Mouse (Mus musculus) CH12.LX (cell line): Measurements from ENCODE around the gene Zfp697.

Experiments
- CTCF ChIP-seq, 2 experiments: IDR thresholded peaks in 1 of 2; conservative IDR thresholded peaks in 1 of 2; 2 replicates each; pipeline ENCODE4 v1.5.1; 2011 to 2012; ENCODE audit warnings: low read depth in 2 of 2, low read length in 2 of 2, improper control_type of control experiment in 1 of 2, inconsistent platforms in 1 of 2, mild to moderate bottlenecking in 1 of 2, moderate library complexity in 1 of 2
- MEF2A ChIP-seq: IDR thresholded peaks from 2 replicates; pipeline ENCODE4 v1.6.1; 2014; ENCODE audit warnings: low read depth, mild to moderate bottlenecking, inconsistent platforms, low read length, improper control_type of control experiment, borderline replicate concordance
- NRF1 ChIP-seq: IDR thresholded peaks from 2 replicates; pipeline ENCODE4 v1.6.1; 2014; ENCODE audit warnings: low read depth, mild to moderate bottlenecking, inconsistent platforms, low read length, improper control_type of control experiment, moderate library complexity
- POLR2A ChIP-seq: IDR thresholded peaks from 2 replicates; pipeline ENCODE4 v1.6.1; 2011; ENCODE audit warnings: low read depth, mild to moderate bottlenecking, improper control_type of control experiment, low read length
- POLR2AphosphoS2 ChIP-seq: IDR thresholded peaks from 2 replicates; pipeline ENCODE4 v1.6.1; 2011; ENCODE audit warnings: low read depth, low read length, improper control_type of control experiment
- UBTF ChIP-seq: IDR thresholded peaks from 2 replicates; pipeline ENCODE4 v1.6.1; 2012; ENCODE audit warnings: low read depth, mild to moderate bottlenecking, inconsistent platforms, low read length, improper control_type of control experiment, moderate library complexity

- TF ChIP-seq POLR2A (no peak), MEF2A (no peak), POLR2AphosphoS2 (no peak), NRF1 (no peak), CTCF (conservative IDR thresholded peaks at IDR 0.05 in 1 of 2, IDR thresholded peaks at IDR 0.05 in 1 of 2; ENCODE audit: low read depth in 2 of 2, low read length in 2 of 2) (no peak), UBTF (no peak)
Measured at GRCm38 (mm10) chr3:98383024-98383790, 946 bp downstream of the Zfp697 start.
